Mouse (Mus musculus) regulatory T cell (primary cell): ENCODE results near the gene Zfp362.

Source experiments
- in situ Hi-C: fragments of 300-600 bp; cut with MboI, MseI; formaldehyde crosslinking; loops from one replicate; pipeline ENCODE4 v1.15.1; 2025; ENCODE audit warnings: high pct_unique_total_duplicates

Gene Zfp362

GRCm38 (mm10) chr4:128801675-128802465 is 4.0 kb downstream of the Zfp362 start:
- in situ Hi-C loops = no loop called here

GRCm38 (mm10) chr4:128796788-128797187 is 9.1 kb downstream of the Zfp362 start:
- in situ Hi-C loops = no loop called here

GRCm38 (mm10) chr4:128795596-128795995 is 10.2 kb downstream of the Zfp362 start:
- in situ Hi-C loops = no loop called here

- in situ Hi-C loops = no loop called here
These were observed 11.6 kb downstream of the Zfp362 start for GRCm38 (mm10) chr4:128794198-128794597.

- in situ Hi-C loops = no loop called here
These were observed 12.1 kb downstream of the Zfp362 start for GRCm38 (mm10) chr4:128793710-128794109.

GRCm38 (mm10) chr4:128789646-128790045 is 16.2 kb downstream of the Zfp362 start:
- in situ Hi-C loops = no loop called here

GRCm38 (mm10) chr4:128788108-128788507 is 17.7 kb downstream of the Zfp362 start:
- in situ Hi-C loops = no loop called here

- in situ Hi-C loops = no loop called here
These were observed 18.6 kb downstream of the Zfp362 start for GRCm38 (mm10) chr4:128787023-128787939.

- in situ Hi-C loops = no loop called here
These were observed 19.8 kb downstream of the Zfp362 start for GRCm38 (mm10) chr4:128785921-128786654.

- in situ Hi-C loops = no loop called here
These were observed 20.8 kb downstream of the Zfp362 start for GRCm38 (mm10) chr4:128784950-128785631.

- in situ Hi-C loops = no loop called here
These were observed 23.2 kb downstream of the Zfp362 start for GRCm38 (mm10) chr4:128782645-128783044.

GRCm38 (mm10) chr4:128782037-128782436 is 23.8 kb downstream of the Zfp362 start:
- in situ Hi-C loops = no loop called here

GRCm38 (mm10) chr4:128777593-128777992 is 28.3 kb downstream of the Zfp362 start:
- in situ Hi-C loops = loop anchor here (5.0 kb wide), 1 partner anchor 60 kb away; no protein-coding TSS in a partner anchor

GRCm38 (mm10) chr4:128776568-128777289 is 29.1 kb downstream of the Zfp362 start:
- in situ Hi-C loops = loop anchor here (5.0 kb wide), 1 partner anchor 59 kb away; no protein-coding TSS in a partner anchor

- in situ Hi-C loops = no loop called here
These were observed 31.4 kb downstream of the Zfp362 start for GRCm38 (mm10) chr4:128774467-128774866.

- in situ Hi-C loops = no loop called here
These were observed 32.0 kb downstream of the Zfp362 start for GRCm38 (mm10) chr4:128773820-128774219.

- in situ Hi-C loops = no loop called here
These were observed 35.1 kb downstream of the Zfp362 start for GRCm38 (mm10) chr4:128770698-128771097.

- in situ Hi-C loops = loop anchor here (5.0 kb wide), 1 partner anchor 88 kb away; no protein-coding TSS in a partner anchor
These were observed 36.1 kb downstream of the Zfp362 start for GRCm38 (mm10) chr4:128769569-128770355.

GRCm38 (mm10) chr4:128768120-128768519 is 37.7 kb downstream of the Zfp362 start:
- in situ Hi-C loops = loop anchor here (5.0 kb wide), 1 partner anchor 89 kb away; no protein-coding TSS in a partner anchor
